Mouse (Mus musculus): ENCODE measurements around the gene Abcb9. TPM values are rescaled to one million over a fixed set of nuclear protein-coding genes. Genes with fewer than 3 reads are reported as not detected.

Abcb9 gene
- polyA plus RNA-seq, 1 experiment = 0.46 TPM

DNA sequence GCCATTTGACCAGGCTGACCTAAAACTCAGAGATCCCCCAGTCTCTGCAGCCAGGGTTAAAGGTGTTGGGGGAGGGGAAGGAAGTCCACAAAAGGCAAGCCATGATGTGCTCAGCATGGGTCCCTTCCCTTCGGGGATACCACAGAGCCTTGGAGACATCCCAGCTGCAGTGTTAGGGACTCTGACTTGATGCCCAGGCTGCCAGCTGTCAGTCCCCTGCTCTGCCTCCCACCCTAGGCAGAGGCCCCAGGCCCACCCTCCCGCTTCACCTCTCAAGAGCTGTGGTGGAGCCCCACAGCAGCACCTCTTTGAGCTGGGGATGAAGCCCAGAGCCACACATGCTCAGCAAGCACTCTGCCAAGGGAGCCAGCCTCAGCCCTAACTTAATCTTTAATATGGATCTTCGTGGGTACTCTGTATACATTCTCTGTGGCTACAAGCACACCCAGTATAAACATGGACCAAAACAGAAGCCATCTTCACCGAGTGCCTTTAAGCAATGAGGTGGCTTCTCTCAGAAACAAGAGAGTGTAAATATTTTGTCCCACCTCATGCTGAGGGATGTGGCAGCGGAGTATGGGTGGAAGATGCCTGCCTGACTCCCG, 17.6 kb downstream of the Abcb9 start:
- no peaks in the 10 kb centered on the region for H3K27me3 ChIP-seq (ENCODE audit: control insufficient read depth, insufficient read depth, insufficient read length)

DNA sequence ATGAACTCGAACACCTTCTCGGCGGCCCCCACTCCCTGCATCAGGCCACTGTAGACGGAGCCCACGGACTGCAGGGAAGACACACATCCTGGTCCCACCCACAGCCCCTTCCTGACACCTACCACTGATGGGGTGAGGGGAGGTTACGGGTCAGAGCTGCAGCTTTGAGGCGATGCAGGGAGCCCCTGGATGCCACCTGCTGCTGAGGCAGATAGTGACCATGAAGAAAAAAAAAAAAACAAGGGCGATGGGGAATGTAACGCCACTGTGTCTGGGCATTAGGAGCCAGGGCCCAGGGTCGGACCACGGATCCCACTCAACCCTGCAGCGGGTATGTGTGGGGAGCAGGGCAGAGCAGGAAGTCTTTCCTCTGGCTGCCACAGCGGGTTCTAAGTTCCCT, 18.4 kb downstream of the Abcb9 start:
- Histone ChIP-seq H3K36me3 (ENCODE audit: control insufficient read depth, insufficient read depth) (no peaks in the 10 kb centered on the region), H3K4me3 (ENCODE audit: insufficient read depth, poor library complexity, severe bottlenecking) (no peak overlapping the region)
- TF ChIP-seq MYOD1 (IDR thresholded peaks at IDR 0.05; ENCODE audit: control insufficient read depth, insufficient read length, low read depth) (no peak), MAX (IDR thresholded peaks at IDR 0.05) (no peak), CTCF (IDR thresholded peaks at IDR 0.05; ENCODE audit: control insufficient read depth, insufficient read depth, insufficient read length) (no peak), CEBPB (IDR thresholded peaks at IDR 0.05; ENCODE audit: low read depth) (no peak), MYOG (IDR thresholded peaks at IDR 0.05; ENCODE audit: control insufficient read depth, extremely low read depth, insufficient read length) (no peak), FOSL1 (IDR thresholded peaks at IDR 0.05; ENCODE audit: insufficient read depth, low read length, poor library complexity, severe bottlenecking) (no peak), USF1 (IDR thresholded peaks at IDR 0.05; ENCODE audit: low read depth) (no peak)

More for the DNA sequence above, 17.6 kb downstream of the Abcb9 start:
- H3K79me3 ChIP-seq (ENCODE audit: low read depth) = no peaks in the 10 kb centered on the region
- TF ChIP-seq MAX (IDR thresholded peaks at IDR 0.05) = no peak
- no peak for TF ChIP-seq FOSL1 (IDR thresholded peaks at IDR 0.05; ENCODE audit: insufficient read depth, low read length, poor library complexity, severe bottlenecking)
- TF ChIP-seq MYOD1 (IDR thresholded peaks at IDR 0.05; ENCODE audit: control insufficient read depth, insufficient read length, low read depth) = no peak
- TF ChIP-seq MYOG (IDR thresholded peaks at IDR 0.05; ENCODE audit: control insufficient read depth, extremely low read depth, insufficient read length) = no peak
- no peak for TF ChIP-seq CTCF (IDR thresholded peaks at IDR 0.05; ENCODE audit: control insufficient read depth, insufficient read depth, insufficient read length)
- no peak for TF ChIP-seq USF1 (IDR thresholded peaks at IDR 0.05; ENCODE audit: low read depth)
- H3K36me3 ChIP-seq (ENCODE audit: control insufficient read depth, insufficient read depth) = no peaks in the 10 kb centered on the region
- no peaks in the 10 kb centered on the region for H3K79me2 ChIP-seq (ENCODE audit: control insufficient read depth, insufficient read depth)
- no peak overlapping the region for H3ac ChIP-seq (ENCODE audit: control insufficient read depth, insufficient read length, low read depth)
- H3K4me3 ChIP-seq (ENCODE audit: insufficient read depth, poor library complexity, severe bottlenecking) = no peak overlapping the region

DNA sequence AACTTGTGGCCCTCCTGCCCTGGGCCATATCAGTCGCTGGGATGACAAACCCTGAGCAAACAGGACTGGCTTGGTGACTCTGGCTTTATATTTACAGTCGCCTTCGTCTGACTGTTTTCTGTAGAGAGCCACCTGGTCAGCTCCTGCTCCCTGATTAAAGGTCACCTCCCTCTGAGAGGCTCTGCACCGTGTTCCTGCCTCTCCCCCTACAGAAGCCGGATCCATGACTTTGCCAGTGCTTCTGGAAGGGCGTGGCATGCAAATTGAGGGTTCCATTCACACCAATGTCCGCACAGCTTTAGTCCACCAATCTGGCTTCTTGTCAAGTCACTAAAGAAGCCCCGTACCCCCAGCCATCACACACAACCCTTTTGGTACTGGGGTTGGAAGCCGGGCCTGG, 19.0 kb downstream of the Abcb9 start:
- no peaks in the 10 kb centered on the region for H3K79me3 ChIP-seq (ENCODE audit: low read depth)
- H3K27me3 ChIP-seq (ENCODE audit: control insufficient read depth, insufficient read depth, insufficient read length) = no peaks in the 10 kb centered on the region
- TF ChIP-seq MYOG (IDR thresholded peaks at IDR 0.05; ENCODE audit: control insufficient read depth, extremely low read depth, insufficient read length) (no peak), CTCF (IDR thresholded peaks at IDR 0.05; ENCODE audit: control insufficient read depth, insufficient read depth, insufficient read length) (no peak), FOSL1 (IDR thresholded peaks at IDR 0.05; ENCODE audit: insufficient read depth, low read length, poor library complexity, severe bottlenecking) (no peak), MYOD1 (IDR thresholded peaks at IDR 0.05; ENCODE audit: control insufficient read depth, insufficient read length, low read depth) (no peak), MAX (IDR thresholded peaks at IDR 0.05) (no peak), CEBPB (IDR thresholded peaks at IDR 0.05; ENCODE audit: low read depth) (no peak), USF1 (IDR thresholded peaks at IDR 0.05; ENCODE audit: low read depth) (no peak)
- H3K79me2 ChIP-seq (ENCODE audit: control insufficient read depth, insufficient read depth) = no peaks in the 10 kb centered on the region
- no peak overlapping the region for H3K4me3 ChIP-seq (ENCODE audit: insufficient read depth, poor library complexity, severe bottlenecking)
- no peak overlapping the region for H3ac ChIP-seq (ENCODE audit: control insufficient read depth, insufficient read length, low read depth)
- H3K36me3 ChIP-seq (ENCODE audit: control insufficient read depth, insufficient read depth) = no peaks in the 10 kb centered on the region

More for the DNA sequence above, 18.4 kb downstream of the Abcb9 start:
- Histone ChIP-seq H3K27me3 (ENCODE audit: control insufficient read depth, insufficient read depth, insufficient read length) (no peaks in the 10 kb centered on the region), H3K79me2 (ENCODE audit: control insufficient read depth, insufficient read depth) (no peaks in the 10 kb centered on the region), H3K79me3 (ENCODE audit: low read depth) (no peaks in the 10 kb centered on the region), H3ac (ENCODE audit: control insufficient read depth, insufficient read length, low read depth) (no peak overlapping the region)

DNA sequence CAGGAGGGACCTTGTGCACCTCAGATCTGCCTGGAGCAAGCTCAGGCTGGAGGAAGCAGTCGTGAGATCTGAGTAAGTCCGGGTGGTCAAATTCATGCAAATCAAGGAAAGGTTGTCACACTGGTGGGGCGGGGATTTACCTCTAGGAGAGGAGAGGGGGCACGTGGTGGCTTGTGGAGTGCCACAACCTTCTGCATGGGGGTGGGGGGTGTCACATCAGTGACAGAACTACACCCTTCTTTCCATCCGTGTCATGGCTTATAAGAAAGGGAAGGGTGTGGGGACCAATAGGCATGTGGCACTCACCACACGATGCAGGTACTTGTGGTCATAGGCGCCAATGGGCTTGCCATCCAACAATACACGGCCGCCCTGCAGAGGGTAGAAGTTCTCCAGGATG, 19.9 kb downstream of the Abcb9 start:
- H3K36me3 ChIP-seq (ENCODE audit: control insufficient read depth, insufficient read depth) = no peaks in the 10 kb centered on the region
- no peak overlapping the region for H3K4me3 ChIP-seq (ENCODE audit: insufficient read depth, poor library complexity, severe bottlenecking)
- H3ac ChIP-seq (ENCODE audit: control insufficient read depth, insufficient read length, low read depth) = peak overlapping the region; percentile 36
- no peaks in the 10 kb centered on the region for H3K27me3 ChIP-seq (ENCODE audit: control insufficient read depth, insufficient read depth, insufficient read length)
- TF ChIP-seq CEBPB (IDR thresholded peaks at IDR 0.05; ENCODE audit: low read depth) (no peak), USF1 (IDR thresholded peaks at IDR 0.05; ENCODE audit: low read depth) (no peak), MAX (IDR thresholded peaks at IDR 0.05) (no peak), FOSL1 (IDR thresholded peaks at IDR 0.05; ENCODE audit: insufficient read depth, low read length, poor library complexity, severe bottlenecking) (no peak), MYOD1 (IDR thresholded peaks at IDR 0.05; ENCODE audit: control insufficient read depth, insufficient read length, low read depth) (no peak), CTCF (IDR thresholded peaks at IDR 0.05; ENCODE audit: control insufficient read depth, insufficient read depth, insufficient read length) (no peak)
- no peaks in the 10 kb centered on the region for H3K79me2 ChIP-seq (ENCODE audit: control insufficient read depth, insufficient read depth)
- H3K79me3 ChIP-seq (ENCODE audit: low read depth) = no peaks in the 10 kb centered on the region

DNA sequence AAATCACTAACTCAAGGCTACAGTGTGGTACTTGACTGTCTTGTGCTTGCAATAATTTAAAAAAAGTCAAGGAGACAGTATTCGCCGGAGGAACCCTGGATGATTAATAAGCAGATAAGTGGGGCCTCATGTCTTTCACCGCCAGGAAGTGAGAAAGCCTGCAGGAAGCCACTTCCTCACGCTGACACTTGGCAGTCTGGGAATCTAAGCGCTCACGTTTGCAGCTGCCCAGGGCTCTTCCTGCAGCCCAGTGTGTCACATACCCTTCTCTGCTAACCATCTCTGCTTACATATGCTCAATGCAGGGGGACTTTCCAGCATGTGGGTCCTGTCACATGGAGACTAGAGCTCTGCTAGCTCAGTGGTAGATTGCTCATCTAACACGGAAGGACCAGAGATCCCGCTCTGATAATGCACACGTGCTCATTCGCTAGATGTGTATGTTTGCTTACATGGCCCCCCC, 20.7 kb downstream of the Abcb9 start:
- Histone ChIP-seq H3K27me3 (ENCODE audit: control insufficient read depth, insufficient read depth, insufficient read length) (no peaks in the 10 kb centered on the region), H3K4me3 (ENCODE audit: insufficient read depth, poor library complexity, severe bottlenecking) (no peak overlapping the region), H3K79me3 (ENCODE audit: low read depth) (no peaks in the 10 kb centered on the region), H3K36me3 (ENCODE audit: control insufficient read depth, insufficient read depth) (no peaks in the 10 kb centered on the region), H3ac (ENCODE audit: control insufficient read depth, insufficient read length, low read depth) (peak overlapping the region; percentile 26), H3K79me2 (ENCODE audit: control insufficient read depth, insufficient read depth) (no peaks in the 10 kb centered on the region)
- TF ChIP-seq USF1 (IDR thresholded peaks at IDR 0.05; ENCODE audit: low read depth) = peak; percentile 22
- TF ChIP-seq CEBPB (IDR thresholded peaks at IDR 0.05; ENCODE audit: low read depth) = no peak
- TF ChIP-seq FOSL1 (IDR thresholded peaks at IDR 0.05; ENCODE audit: insufficient read depth, low read length, poor library complexity, severe bottlenecking) = no peak
- peak; percentile 86 for TF ChIP-seq MYOD1 (IDR thresholded peaks at IDR 0.05; ENCODE audit: control insufficient read depth, insufficient read length, low read depth)

DNA sequence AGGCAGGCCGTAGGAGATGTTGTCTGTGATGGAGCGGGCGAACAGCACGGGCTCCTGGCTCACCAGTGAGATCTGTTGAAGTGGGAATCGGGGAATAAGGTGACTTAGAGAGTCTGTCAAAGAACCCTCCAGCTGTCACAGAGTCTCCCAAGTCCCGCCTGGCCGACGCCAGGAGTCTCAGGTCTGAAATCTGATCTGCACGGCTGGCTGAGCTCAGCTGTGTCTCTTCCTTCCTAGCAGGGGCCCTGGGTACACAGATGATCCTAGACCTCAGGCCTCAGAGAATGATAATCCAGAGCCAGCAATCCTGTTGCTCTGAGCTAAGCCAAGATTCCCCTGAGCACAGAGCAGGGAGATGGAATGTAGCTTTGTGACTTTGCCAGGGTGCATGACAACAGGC, 21.9 kb downstream of the Abcb9 start:
- TF ChIP-seq MAX (IDR thresholded peaks at IDR 0.05) (no peak), MYOG (IDR thresholded peaks at IDR 0.05; ENCODE audit: control insufficient read depth, extremely low read depth, insufficient read length) (no peak), MYOD1 (IDR thresholded peaks at IDR 0.05; ENCODE audit: control insufficient read depth, insufficient read length, low read depth) (no peak), CTCF (IDR thresholded peaks at IDR 0.05; ENCODE audit: control insufficient read depth, insufficient read depth, insufficient read length) (no peak), USF1 (IDR thresholded peaks at IDR 0.05; ENCODE audit: low read depth) (no peak), CEBPB (IDR thresholded peaks at IDR 0.05; ENCODE audit: low read depth) (no peak)
- no peak overlapping the region for H3K4me3 ChIP-seq (ENCODE audit: insufficient read depth, poor library complexity, severe bottlenecking)
- no peaks in the 10 kb centered on the region for H3K36me3 ChIP-seq (ENCODE audit: control insufficient read depth, insufficient read depth)
- no peaks in the 10 kb centered on the region for H3K79me3 ChIP-seq (ENCODE audit: low read depth)
- no peak overlapping the region for H3ac ChIP-seq (ENCODE audit: control insufficient read depth, insufficient read length, low read depth)
- H3K27me3 ChIP-seq (ENCODE audit: control insufficient read depth, insufficient read depth, insufficient read length) = no peaks in the 10 kb centered on the region
- no peaks in the 10 kb centered on the region for H3K79me2 ChIP-seq (ENCODE audit: control insufficient read depth, insufficient read depth)

All from C2C12 (cell line).